Mouse (Mus musculus) kidney, postnatal 14 days (tissue): ENCODE results near the gene Urb2.
"Not testable (repeated sequence)": the region's sequence is repeated elsewhere in the genome, so short reads cannot be mapped to it uniquely, and the experiment has no call there.

Experiments used
- DNase-seq: peaks from one replicate; pipeline ENCODE4 v3.0.0; 2022; ENCODE audit warnings: mixed read lengths

The Urb2 gene

GRCm38 (mm10) chr8:124021237-124022227 is at the start of gene Urb2, which contains the start of gene Taf5l:
Urb2 (plus strand) TSS chr8:124021508.
Taf5l (minus strand) TSS chr8:124021397.
- DNase-seq: peak; percentile 96

GRCm38 (mm10) chr8:123973495-123973894 is 47.8 kb upstream of the Urb2 start:
- no peak for DNase-seq

DNA sequence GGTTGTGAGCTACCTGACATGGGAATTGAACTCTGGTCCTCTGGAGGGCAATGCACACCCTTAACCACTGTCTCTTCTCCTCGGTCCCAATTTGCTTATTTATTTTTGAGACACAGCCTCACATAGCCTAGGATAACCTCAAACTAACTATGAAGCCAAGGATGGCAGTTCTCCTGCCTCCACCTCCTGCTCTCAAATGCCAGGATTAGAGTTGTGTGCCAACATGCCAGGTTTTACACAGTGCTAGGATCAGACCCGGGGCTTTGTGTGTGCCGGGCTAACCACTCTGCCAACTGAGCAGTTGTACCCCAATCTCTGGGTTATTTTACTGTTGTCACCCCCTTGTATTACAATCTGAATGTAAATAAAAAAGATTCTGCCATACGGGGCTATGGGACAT is 43.8 kb upstream of the Urb2 start:
- no peak for DNase-seq

GRCm38 (mm10) chr8:123978166-123978838 is 43.0 kb upstream of the Urb2 start:
- peak; percentile 50 for DNase-seq

DNA sequence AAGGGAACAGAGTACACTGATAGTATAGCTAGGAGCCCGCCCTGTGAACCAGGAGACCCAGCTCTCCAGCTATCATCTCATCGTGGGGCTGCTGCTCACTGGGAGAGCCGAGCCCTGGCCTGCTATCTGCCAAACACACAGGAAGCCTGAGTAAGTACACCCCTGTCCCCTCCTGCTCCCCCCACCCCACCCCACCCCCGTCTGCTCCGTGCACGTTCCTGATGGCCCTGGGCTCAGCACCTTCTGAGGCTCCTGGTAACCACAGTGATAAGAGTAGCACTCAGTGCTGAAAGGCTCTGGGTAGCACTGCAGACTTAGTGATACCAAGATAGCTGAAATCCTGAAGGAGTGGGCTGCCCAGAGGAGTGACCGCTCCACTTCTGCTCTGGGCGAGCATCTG is 42.4 kb upstream of the Urb2 start:
- DNase-seq: no peak

- DNase-seq: no peak
Measured at GRCm38 (mm10) chr8:123980239-123980638, 41.1 kb upstream of the Urb2 start.

GRCm38 (mm10) chr8:123981674-123982073 is 39.6 kb upstream of the Urb2 start:
- no peak for DNase-seq

GRCm38 (mm10) chr8:123982291-123982793 is 39.0 kb upstream of the Urb2 start:
- no peak for DNase-seq

DNA sequence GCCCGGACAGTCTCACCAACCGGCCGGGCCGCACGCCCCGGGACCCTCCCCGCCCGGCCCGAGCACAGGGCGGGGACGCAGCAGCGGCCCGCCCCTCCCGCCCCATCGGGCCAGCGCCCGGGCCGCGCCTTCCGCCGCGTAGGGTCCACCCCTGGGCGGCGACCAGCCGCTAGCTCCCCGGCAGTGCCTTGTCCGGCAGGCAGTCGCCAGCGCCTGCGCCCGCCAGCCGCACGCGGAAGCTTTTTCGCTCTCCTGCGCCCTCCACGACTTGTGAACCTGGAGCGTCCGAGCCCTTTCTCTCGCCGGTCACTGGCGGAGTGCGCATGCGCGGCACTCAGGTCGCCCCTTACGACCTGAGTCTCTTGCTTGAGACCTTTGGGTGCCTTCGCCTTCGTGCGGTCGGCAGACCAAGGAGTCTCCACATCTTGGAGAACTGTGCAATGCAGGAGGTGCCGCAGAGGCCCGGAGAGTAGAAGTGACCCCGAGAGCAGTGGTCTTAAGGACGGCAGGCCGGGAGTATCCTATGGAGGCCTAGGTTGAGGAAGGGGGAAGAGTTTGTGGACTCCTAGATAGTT is 38.4 kb upstream of the Urb2 start, which contains the start of gene Abcb10:
Gene Abcb10, minus strand, starts transcription at position 297 of the 575 bp plus-strand sequence.
- peak; percentile 95 for DNase-seq

GRCm38 (mm10) chr8:123988605-123989038 is 32.7 kb upstream of the Urb2 start:
- DNase-seq: no peak

DNA sequence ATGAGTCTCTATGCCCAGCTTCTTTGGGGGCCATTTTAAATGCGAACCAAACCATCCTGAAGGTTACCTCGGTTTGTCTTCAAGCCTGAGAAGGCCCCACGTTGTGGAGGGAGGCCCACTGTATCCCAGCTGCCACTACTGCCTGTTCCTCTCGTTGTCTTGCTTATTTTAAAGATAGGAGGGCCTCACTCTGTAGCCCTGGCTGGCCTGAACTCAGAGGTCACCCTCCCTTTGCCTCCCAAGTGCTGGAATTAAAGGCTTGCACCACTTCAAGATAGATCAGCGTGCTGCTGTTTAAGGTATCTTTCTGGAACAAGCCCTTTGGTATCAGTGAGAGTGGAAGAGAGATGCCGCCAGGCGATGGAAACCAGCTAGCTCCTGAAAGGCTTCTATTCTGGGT is 32.2 kb upstream of the Urb2 start:
- no peak for DNase-seq

GRCm38 (mm10) chr8:123990277-123991049 is 30.8 kb upstream of the Urb2 start:
- no peak for DNase-seq

DNA sequence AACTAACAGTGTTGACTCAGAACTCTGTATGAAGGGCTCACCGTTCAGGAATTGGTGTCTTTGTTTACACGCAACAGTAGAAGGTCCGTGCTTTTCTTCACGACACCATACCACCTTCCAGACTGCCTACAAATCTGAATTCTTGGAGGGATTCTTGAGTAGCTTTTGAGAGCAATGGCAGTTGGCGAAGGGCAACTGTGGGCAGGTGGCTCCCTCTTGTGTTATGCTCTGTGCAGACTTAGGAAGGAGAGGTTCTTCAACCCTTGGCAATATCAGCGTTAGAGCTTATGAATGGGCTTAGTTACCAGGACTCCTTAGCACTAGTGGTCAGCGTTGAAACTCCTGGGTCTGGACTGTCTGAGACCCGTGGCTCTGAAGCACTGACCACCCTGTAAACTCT is 28.7 kb upstream of the Urb2 start:
- DNase-seq: no peak

- no peak for DNase-seq
Measured at GRCm38 (mm10) chr8:123993597-123993996, 27.7 kb upstream of the Urb2 start.

GRCm38 (mm10) chr8:123993997-123994396 is 27.3 kb upstream of the Urb2 start:
- DNase-seq: no peak

DNA sequence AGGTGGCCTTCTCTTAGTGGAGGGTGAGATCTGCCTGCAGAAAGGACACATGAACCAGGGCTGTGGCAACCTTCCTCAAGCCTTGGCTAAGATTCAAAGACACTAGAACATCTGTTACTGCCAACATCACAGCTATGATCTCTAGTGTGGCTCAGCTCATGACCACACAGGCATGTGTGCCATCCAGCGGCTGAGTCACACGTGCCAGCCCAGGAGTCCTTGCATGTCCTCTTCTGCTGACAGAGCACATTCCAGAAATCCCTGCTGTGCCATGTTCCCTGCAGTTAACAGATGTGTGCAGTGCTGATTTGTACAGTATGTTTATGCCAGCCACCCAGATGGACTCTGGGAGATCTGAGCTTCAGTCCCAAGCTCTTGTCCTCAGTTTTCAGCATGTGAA is 21.7 kb upstream of the Urb2 start:
- DNase-seq: no peak

DNA sequence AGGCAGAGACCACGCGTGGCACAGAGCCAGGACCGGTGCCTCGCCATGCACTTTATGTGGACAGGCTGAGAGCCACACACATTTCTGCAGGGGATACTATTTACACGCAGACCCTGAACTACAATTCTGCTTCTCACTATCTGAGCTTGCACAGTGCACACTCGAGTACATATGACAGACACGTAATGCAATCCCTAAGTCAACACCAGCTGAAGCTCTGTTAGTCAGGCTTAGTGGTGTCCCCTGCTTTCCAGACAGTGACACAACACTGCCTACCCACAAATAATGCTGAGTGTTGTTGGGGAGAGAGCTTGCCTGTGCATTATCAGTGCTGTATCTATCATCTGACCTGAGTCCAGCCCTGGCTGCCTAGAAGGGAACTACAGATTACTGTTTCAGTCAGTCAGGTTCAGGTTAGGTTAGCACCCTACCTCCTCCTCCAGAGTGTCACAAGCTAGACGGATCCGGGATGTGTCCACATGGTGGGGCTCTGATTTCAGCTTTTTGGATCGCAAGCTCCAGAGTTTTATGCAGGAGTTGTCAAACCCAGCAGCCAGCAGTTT is 18.7 kb upstream of the Urb2 start:
- no peak for DNase-seq

DNA sequence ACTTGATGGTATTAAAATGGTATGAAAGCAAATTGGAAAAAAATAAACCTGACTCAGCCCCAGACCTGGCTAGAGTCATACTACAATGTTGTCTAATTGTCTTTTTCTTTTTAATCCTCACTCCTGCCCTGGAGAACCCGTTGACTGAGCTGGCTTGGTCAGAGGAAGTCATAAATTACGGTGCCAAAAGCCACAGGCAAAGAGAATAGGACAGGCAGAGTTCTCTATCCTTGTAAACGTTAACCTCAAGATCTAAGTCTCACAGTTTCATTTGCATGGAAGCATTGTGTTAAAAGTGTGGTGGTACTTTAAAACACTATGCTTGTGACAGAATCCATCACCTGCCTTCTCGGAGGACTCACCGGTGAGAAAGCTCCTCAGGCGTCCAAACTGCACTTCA is 13.5 kb upstream of the Urb2 start:
- DNase-seq: no peak

DNA sequence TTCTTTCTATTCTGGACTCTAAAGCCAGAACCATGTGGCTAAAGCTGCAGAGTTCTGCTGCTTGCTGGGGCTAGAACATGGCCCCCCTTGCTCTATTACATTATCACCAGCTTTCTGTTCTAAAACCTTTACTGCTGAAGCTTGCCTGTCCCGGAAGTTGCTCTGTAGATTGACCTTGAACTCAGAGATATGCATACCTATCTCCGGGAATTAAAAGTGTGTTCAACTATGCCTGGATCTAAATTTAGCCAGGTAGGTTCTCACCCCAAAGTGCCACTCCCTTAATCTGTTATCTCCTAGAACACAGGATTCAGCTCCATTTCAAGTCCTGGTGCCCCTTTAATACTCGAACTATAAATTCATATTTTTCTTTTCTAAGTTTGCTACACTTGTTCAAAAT is 9.7 kb upstream of the Urb2 start:
- DNase-seq: no peak

- DNase-seq: no peak
Measured at GRCm38 (mm10) chr8:124011989-124012586, 9.2 kb upstream of the Urb2 start.

- not testable (repeated sequence) for DNase-seq
Measured at GRCm38 (mm10) chr8:124014299-124014698, 7.0 kb upstream of the Urb2 start.

DNA sequence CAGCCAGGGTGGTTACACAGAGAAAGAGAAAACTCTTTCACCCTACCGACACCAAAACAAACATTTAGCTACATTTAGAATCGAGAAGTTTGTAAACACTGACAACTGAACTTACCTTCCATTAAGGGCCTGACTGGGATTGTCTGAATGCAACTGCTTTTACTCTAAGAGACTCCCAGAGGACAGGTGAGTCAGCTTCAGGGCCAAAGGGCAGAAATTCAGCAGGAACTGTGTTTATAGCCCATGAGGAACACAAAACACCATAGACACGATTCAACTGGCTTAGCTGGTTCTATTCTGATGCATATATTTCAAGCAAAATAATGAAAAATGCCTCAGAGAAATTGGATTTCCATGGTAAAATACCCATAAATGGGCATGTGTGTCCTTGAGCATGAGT is 6.6 kb upstream of the Urb2 start:
- no peak for DNase-seq
